Mouse (Mus musculus) macrophage (primary cell): ENCODE data around the gene Sik1. TPM values are rescaled to one million over a fixed set of nuclear protein-coding genes. Genes with fewer than 3 reads are reported as not detected.
A peak's percentile ranks its signal among the peaks of the same experiment; 100 is the strongest.

Source experiments
- H3K27ac ChIP-seq: fragments of 350-480 bp; formaldehyde crosslinking; 2 replicates; pipeline ENCODE4 v1.9.0; 2021
- H3K36me3 ChIP-seq: fragments of 350-480 bp; formaldehyde crosslinking; 2 replicates; pipeline ENCODE4 v1.9.0; 2021; ENCODE audit errors: inconsistent target
- H3K4me3 ChIP-seq: fragments of 350-480 bp; formaldehyde crosslinking; 2 replicates; pipeline ENCODE4 v1.9.0; 2021; ENCODE audit errors: inconsistent target
- H3K79me2 ChIP-seq: fragments of 350-480 bp; formaldehyde crosslinking; 2 replicates; pipeline ENCODE4 v1.9.0; 2021; ENCODE audit errors: inconsistent target
- WGBS: methylation state at CpG from one replicate; pipeline ENCODE4 v1.1.7; 2026; ENCODE audit warnings: inconsistent platforms; ENCODE audit not compliant: missing documents; 5-methylcytosine and 5-hydroxymethylcytosine counted together
- polyA plus RNA-seq: library from polyadenylated mRNA; stranded (reverse); fragments of 250-400 nt; gene quantifications from 3 replicates; pipeline ENCODE4 v1.2.4, GENCODE M21; 2018; ENCODE audit warnings: inconsistent platforms

The Sik1 gene
- polyA plus RNA-seq, 1 experiment from 2014 or later, result 8.6 TPM

DNA sequence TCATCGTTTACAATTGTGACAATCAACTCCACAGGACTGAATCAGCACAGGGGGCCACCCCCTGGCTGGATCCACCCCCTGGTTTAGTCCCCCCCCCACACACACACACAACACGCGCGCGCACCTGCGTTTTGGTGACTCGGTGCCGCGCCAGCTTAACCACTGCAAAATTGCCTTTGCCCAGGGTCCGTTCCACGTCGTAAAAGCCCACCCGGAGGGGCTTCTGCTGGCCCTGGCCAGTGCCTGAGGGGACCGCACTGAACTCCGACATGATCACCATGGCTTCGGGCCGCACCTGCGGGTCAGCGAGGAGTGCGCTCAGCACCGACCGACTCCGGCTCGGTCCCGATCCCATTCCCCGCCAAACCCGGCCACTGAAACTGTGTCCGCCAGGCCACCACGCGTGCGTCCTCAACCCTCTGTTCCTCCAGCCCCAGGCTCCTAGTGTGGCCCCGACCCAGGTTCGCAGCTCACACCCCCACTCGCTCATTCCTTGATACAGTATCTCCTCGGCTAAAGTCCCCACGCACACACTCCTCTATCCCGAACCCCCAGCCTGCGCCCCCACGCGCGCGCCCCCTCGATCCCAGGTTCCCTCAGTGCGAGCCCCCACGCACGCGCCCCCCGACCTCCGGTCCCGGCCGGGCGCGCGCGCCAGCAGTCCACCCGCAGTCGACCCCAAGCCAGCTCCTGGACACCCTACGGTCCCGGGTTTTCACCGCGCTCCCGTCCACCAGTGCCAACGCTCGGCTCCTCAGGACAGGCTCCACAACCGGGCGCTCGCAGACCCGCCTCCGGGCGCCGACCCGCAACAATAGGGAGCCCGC is 621 bp downstream of the Sik1 start:
- 1% methylated on average over 72 of the region's 73 CpGs for WGBS
- peak overlapping the region; percentile 48 for H3K4me3 ChIP-seq
- peaks cover 15% of the 10 kb centered on the region for H3K36me3 ChIP-seq
- peaks cover 44% of the 10 kb centered on the region for H3K79me2 ChIP-seq
- H3K27ac ChIP-seq, result no peak overlapping the region

DNA sequence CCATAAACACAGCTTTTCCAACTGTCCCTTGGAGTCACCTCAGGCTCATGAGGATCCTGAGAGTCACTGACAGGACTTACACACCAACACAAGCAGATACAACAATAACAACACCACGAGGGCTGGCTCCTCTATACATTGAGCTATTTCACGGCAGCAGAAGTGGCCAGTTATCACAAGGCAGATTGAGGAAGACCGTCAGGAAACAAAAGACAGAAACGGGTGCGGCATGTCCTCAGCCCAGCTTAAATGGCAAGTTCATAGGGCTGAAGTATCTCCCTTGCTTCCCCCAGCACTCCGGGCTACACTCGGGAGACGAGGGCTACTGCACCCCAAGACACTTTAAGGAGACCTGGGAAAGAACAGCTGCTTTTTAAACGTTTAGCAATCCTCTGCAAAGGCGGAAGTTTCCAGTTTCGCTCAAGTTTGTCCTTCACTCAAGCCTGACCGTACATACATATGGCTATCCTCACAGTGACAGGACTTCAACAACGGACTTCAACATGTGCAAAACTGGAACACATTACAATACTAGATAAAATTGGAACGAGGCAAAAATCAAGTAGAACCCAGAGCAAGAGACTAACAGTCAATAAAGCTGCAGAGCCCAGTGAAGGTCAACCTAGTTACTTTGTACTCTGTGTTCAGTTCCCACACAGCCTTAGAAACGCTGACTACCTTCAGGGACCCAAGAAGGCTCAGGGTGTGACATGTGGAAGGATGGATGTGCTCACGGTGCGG is 2.0 kb downstream of the Sik1 start:
- Histone ChIP-seq H3K79me2 (peaks cover 44% of the 10 kb centered on the region), H3K36me3 (peaks cover 29% of the 10 kb centered on the region), H3K4me3 (peak overlapping the region; percentile 14), H3K27ac (peak overlapping the region; percentile 72)
- WGBS, result 7% methylated on average over 17 of the region's 17 CpGs

DNA sequence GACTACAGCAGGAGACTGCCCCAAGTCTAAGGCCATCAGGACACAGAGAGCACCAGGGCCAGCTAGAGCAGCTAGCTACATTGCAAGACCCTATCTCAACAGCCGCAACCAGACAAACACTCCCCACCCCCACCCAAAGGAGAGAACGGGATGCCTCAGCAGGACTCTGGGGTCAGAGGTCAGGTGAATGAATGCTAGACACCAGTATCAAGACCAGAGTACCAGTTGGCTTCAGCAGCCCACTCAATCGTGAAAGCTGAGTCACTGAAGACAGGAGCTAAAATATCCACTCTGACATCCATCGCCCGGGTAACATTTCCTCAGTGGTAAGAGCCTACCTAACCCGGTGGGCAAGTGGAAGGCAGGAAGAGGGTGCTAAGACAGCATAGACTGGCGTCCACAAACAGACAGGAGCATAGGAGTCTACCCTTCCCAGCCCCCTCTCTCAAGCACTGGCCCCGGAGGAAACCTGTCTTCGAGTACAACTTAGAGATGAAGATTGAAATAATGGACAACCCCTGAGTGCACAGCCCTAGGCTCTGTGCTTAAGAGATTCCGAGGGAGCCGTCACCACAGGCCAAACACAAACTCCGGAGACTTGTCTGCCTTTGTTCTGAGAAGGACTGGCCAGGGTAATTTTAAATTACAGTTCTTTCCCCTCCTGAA is 2.7 kb downstream of the Sik1 start:
- peaks cover 36% of the 10 kb centered on the region for H3K36me3 ChIP-seq
- peak overlapping the region; percentile 14 for H3K4me3 ChIP-seq
- peaks cover 44% of the 10 kb centered on the region for H3K79me2 ChIP-seq

DNA sequence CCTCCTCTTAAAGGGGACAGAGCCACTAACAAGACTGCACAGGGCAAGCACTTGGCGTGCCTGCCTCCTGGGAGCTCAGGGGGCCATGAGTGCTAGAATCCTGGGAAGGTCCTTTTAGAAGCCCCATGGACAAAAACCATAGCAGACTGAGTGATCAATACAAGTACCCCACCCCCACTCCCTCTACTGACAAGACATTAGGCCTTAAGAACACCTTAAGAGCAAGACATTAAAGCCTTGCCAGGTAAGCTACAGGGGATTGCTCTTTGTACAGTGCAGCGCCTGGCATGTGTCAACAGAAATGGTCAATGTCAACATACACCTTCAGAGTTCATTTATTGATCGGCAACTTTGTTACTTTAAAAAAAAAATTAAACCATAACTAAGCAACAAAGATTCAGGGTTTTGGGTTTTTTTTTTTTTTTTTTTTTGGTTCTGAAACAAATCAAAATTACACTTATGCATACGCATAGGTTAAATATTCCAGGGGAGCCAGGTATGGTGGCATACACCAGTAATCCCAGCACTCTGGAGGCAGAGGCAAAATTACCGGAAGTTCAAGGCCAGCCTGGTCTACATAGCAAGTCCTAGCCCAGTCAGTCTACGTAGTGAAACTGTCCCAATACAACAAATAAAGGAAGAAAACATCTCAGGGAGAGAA is 3.7 kb downstream of the Sik1 start:
- H3K27ac ChIP-seq, result no peak overlapping the region
- no peak overlapping the region for H3K4me3 ChIP-seq
- 89% methylated on average over 6 of the region's 6 CpGs for WGBS

More for the DNA sequence above, 2.7 kb downstream of the Sik1 start:
- H3K27ac ChIP-seq, result peak overlapping the region; percentile 72
- WGBS, result 35% methylated on average over 10 of the region's 12 CpGs

DNA sequence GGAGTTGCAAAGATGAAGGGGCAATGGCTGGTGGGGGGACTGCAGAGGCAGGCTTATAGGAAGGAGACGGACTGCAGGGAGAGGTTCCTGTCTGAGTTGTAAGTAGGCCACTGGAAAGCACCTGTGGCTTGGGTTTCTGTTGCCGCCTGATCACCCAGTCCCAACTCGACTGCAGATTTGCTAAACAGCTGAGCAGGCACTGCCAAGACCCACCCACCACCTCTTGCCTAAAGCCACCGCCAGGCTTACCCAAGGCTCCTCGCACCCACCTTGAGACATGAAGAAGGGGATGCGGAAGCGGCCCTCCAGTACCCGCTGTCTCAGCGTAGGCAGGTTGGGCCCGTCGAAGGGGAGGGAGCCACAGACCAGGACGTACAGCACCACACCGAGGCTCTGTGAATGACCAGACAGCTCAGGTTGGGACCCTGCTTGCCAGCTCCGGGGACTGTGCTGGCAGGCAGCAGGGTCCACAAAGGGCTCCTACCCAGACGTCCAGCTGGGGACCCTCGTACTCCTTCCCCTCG is 5.1 kb downstream of the Sik1 start:
- no peak overlapping the region for H3K4me3 ChIP-seq
- 94% methylated on average over 15 of the region's 17 CpGs for WGBS
- H3K79me2 ChIP-seq, result peaks cover 44% of the 10 kb centered on the region
- peaks cover 57% of the 10 kb centered on the region for H3K36me3 ChIP-seq
- H3K27ac ChIP-seq, result no peak overlapping the region

More for the DNA sequence above, 3.7 kb downstream of the Sik1 start:
- Histone ChIP-seq H3K36me3 (peaks cover 45% of the 10 kb centered on the region), H3K79me2 (peaks cover 44% of the 10 kb centered on the region)

DNA sequence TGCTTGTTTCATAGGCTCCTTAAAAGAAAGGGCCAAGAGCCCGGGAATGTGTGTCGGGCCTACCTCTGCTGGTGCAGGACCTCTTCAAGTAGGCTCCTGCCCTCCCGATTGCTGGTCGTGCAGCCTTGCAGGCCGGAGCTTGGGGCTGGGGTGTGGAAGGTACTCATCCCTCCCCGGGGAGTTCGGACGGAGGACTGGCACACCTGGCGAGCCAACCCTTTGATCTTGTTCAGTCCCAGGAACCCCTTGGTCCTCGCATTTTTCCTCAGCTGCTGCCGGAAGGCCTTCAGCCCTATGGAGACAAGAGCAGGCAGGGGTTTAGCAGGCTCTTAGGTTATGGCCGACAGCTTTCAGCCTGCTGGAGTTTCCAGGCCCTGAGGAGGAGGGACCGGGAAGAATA is 8.6 kb downstream of the Sik1 start:
- Histone ChIP-seq H3K27ac (no peak overlapping the region), H3K79me2 (peaks cover 16% of the 10 kb centered on the region), H3K36me3 (peaks cover 68% of the 10 kb centered on the region), H3K4me3 (no peak overlapping the region)
- 95% methylated on average over 13 of the region's 13 CpGs for WGBS

DNA sequence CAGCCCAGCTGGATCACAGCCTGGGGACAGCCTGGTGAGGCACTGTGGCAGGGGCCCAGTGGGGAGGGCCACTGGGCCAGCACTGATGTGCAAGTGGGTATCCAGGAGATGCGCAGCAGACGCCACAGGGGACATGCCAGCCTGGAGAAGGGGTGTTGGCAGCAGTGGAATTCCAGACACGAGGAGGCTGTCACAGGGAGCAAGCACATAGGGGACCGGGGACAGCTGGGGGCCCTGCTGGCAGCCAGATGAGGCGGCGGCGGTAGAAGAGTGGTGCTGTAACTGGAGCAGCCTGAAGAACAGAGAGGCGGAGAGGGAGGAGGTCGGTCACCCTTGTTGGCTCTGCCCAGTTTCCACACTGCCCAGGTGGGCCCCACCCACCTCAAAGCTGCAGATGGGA is 9.3 kb downstream of the Sik1 start:
- Histone ChIP-seq H3K4me3 (no peak overlapping the region), H3K27ac (no peak overlapping the region), H3K79me2 (peaks cover 10% of the 10 kb centered on the region; the same call in 1 of the 2 replicates), H3K36me3 (peaks cover 62% of the 10 kb centered on the region)
- 100% methylated on average over 9 of the region's 9 CpGs for WGBS

DNA sequence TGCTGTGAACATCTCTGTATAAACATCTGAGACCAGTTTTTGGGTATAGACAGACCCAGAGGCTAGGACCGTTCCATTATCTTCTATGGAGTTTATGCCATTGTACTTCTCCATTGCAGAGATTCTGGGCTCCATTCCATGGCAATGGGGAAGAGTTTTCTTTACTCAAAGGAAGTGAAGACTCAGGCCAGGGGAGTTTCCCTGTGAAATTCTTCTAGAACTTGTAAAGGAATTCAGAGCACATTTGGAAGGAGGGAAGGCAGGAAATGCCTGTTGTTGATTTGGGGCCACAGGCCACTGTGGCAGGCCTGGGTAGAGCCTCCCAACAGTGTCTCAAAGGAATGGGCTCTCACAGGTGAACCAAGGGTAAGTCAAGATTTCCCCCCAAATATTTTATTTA is 11.7 kb downstream of the Sik1 start:
- 89% methylated on average over 1 of the region's 1 CpGs for WGBS
- peaks cover 42% of the 10 kb centered on the region for H3K36me3 ChIP-seq
- H3K27ac ChIP-seq, result no peak overlapping the region
- no peaks in the 10 kb centered on the region for H3K79me2 ChIP-seq
- no peak overlapping the region for H3K4me3 ChIP-seq

DNA sequence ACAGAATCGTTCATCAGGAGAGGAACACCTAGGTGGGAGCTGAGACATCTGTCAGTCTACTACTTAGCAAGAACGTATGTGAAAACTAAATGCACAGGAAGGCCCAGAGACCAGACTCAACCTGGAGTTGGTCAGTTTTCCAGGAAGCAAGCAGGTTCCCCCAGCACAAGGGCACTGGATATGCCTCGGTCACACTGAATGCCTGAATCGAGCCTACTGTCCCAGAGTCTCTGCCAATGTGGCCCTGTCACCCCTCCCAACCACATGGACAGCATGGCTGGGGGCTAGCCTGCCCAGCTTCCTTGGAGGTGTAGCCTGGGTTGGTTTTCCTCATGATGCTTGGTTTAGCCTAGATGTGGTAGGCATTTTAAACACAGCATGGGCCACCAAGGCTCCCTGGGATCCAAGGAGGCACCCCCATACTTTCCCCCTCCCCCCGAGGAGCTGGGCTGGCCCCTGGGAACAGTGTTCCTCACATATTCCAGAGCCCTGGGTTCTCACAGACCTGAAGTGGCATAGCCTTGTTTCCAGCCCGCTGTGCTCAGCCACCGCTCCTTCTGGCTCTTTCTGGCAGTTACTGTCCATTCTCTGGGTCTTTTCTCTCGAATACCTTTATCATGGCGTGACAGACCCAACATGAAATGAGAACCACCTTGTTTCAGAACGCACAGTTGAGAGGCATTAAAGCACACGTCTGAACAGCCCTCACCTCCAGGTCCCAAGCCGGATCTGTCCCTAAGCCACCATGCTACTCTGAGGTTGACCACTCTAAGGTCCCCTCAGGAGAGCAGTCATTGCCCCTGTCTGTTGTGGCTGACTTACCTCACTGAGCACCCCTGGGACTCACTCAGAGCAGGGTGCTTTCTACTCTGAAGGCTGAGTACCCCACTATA is 12.4 kb downstream of the Sik1 start:
- 83% methylated on average over 11 of the region's 12 CpGs for WGBS
- Histone ChIP-seq H3K36me3 (peaks cover 35% of the 10 kb centered on the region), H3K27ac (no peak overlapping the region), H3K79me2 (no peaks in the 10 kb centered on the region), H3K4me3 (no peak overlapping the region)

DNA sequence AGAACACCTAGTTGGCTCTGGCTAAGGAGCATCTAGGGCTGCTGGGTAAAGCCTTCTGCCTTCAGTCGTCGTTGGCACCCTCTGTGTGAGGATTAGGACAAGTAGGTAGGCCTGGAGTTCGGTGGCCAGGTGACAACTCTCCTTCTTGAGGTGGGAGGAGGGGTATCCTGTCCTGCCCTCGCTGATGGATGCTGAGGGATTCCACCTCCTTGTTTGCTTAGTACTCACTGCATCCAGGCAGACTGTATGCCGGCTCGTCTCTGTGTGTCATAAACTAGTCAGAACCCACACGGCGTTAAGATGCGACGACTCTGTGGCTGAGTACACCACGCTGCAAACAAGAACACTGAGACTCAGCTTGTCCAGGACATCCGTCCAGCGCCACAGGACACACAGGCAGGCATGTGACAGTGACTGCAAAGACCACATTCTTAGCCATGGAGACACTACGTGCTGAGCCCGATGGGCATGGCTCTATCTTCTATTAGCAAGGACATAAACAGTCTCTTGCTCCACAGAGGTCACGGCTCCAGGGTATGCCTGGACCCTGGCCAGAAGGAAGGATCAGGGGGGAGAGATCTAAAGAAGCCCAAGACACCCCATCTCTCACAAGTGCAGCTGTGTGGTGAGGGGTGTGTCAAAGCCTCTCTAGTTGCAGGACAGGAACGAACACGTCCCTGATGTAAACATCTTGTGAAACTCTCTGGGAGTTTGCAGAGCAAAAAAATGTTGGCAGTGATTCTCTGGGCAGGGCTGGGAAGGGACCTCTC is 13.6 kb downstream of the Sik1 start:
- 46% methylated on average over 18 of the region's 18 CpGs for WGBS
- Histone ChIP-seq H3K4me3 (no peak overlapping the region), H3K27ac (peak overlapping the region; percentile 57), H3K79me2 (no peaks in the 10 kb centered on the region), H3K36me3 (peaks cover 23% of the 10 kb centered on the region)

DNA sequence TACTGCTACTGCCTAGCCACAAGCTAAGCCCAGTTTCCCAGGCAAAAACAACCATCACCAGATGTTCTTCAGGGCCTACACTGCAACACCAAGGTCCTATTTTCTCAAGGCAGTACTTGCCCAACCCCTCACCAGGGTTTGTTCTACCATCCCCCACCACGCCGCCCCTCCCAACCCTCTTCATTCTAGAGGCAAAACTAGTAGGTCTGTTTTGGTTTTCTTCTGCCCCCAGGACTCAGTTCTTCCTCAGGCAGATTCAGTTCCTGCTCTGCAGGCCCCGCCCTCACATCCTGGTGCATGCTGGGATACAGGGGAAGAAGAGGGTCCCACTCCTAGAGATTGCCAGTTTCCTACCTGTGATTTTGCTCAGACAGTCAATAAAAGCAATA is 14.2 kb downstream of the Sik1 start:
- Histone ChIP-seq H3K79me2 (no peaks in the 10 kb centered on the region), H3K36me3 (peaks cover 17% of the 10 kb centered on the region; the same call in 1 of the 2 replicates), H3K27ac (peak overlapping the region; percentile 57), H3K4me3 (no peak overlapping the region)
- 21% methylated on average over 3 of the region's 3 CpGs for WGBS

DNA sequence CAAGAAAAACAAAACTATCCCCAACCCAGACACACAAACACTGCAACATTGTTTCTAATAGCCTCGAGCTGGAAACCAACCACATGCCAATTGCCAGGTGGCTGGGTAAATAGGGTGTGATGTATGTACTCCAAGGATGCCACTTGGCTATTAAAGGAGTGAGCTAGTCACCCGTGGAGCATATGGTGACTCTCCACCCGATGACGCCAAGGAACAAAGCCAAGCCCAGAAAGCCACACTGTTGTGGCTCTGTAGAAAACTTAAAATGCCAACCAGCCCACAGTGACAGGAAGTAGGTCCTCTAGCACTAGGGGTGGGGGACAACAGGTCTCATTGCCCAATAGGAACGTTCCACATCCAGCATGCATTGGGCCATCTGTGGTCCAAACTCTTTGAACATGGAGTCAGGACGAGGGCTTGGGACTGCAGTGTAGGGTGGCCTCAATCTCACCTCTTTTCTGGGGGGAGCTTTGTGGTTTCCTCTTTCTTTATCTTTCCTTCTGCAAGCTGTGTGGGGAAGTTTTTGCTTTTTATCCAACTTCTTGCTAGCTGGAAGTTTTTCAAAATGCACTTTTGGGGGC is 15.1 kb downstream of the Sik1 start:
- peak overlapping the region; percentile 57; the same call in 1 of the 2 replicates for H3K27ac ChIP-seq
- WGBS, result 20% methylated on average over 6 of the region's 6 CpGs
- H3K36me3 ChIP-seq, result peaks cover 11% of the 10 kb centered on the region; the same call in 1 of the 2 replicates
- H3K79me2 ChIP-seq, result no peaks in the 10 kb centered on the region
- no peak overlapping the region for H3K4me3 ChIP-seq
